Comparison of ENCODE assay signal across 15 mouse cellular contexts in the genomic region with DNA sequence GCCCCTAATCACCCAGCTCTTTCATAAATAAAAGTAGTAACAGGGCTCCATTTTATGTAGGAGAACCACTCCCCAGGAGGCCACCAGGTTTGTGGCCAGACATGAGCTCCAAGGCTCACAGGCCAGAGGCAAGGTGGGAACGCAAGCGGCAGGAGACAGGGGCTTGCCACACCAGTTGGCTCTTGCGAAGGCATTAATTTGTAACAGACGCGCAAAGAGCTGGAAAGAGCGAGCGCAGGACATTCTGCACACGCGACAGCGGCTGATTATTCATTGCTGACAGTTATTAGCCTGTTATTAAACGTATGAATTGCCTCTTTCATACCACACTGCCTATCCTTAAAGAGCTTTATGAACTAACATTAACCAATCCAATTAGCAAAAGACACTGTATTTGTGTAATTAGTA.
DNase-seq lines count a peak whose midpoint lies in the region; ATAC-seq lines count a peak whose summit lies in the region.
"Had no signal": no experiment of that assay in that cellular context is flagged by ENCODE, and none has a peak within 500 bp of the region (broad histone marks: within the 10 kb centered on the region; RNA-seq: fewer than 3 reads in every experiment).

No protein-coding gene starts in this region.

- H3K4me3 ChIP-seq in heart, embryonic 10.5 days: no peak overlapping the region
- H3K4me3 ChIP-seq in midbrain, embryonic 14.5 days (replicated peaks; ENCODE audit: low read depth, low read length): no peak overlapping the region
- H3K4me3 ChIP-seq in midbrain, embryonic 11.5 days (ENCODE audit: low read depth, low read length): no peak overlapping the region
- H3K4me3 ChIP-seq in intestine, embryonic 15.5 days (replicated peaks): no peak overlapping the region
- H3K4me3 ChIP-seq: midbrain, embryonic 12.5 days had no signal

- no peak overlapping the region for H3K4me2 ChIP-seq in midbrain, embryonic 14.5 days (ENCODE audit: low read length)
- no peak overlapping the region for H3K4me2 ChIP-seq in midbrain, embryonic 11.5 days
- H3K4me2 ChIP-seq in intestine, embryonic 15.5 days (replicated peaks): no peak overlapping the region; the same call in 1 of the 2 replicates
- H3K4me2 ChIP-seq: midbrain, embryonic 12.5 days had no signal

- WGBS in heart, embryonic 10.5 days: 79% methylated on average over 11 of the region's 11 CpGs
- WGBS in midbrain, embryonic 14.5 days: 50% methylated on average over 11 of the region's 11 CpGs
- 56% methylated on average over 11 of the region's 11 CpGs for WGBS in midbrain, embryonic 11.5 days
- 57% methylated on average over 11 of the region's 11 CpGs for WGBS in intestine, embryonic 15.5 days

- peaks cover 45% of the 10 kb centered on the region for H3K27me3 ChIP-seq in heart, embryonic 10.5 days (ENCODE audit: insufficient read depth, poor library complexity, severe bottlenecking)
- H3K27me3 ChIP-seq in midbrain, embryonic 14.5 days (ENCODE audit: control insufficient read depth, insufficient read depth, low read length): peaks cover 73% of the 10 kb centered on the region
- peaks cover 65% of the 10 kb centered on the region for H3K27me3 ChIP-seq in midbrain, embryonic 11.5 days (ENCODE audit: control insufficient read depth, insufficient read depth, low read length)
- no peaks in the 10 kb centered on the region for H3K27me3 ChIP-seq in intestine, embryonic 15.5 days (replicated peaks)

- peaks cover 86% of the 10 kb centered on the region for H3K4me1 ChIP-seq in heart, embryonic 10.5 days
- peaks cover 24% of the 10 kb centered on the region for H3K4me1 ChIP-seq in midbrain, embryonic 14.5 days (ENCODE audit: control insufficient read depth, insufficient read depth, low read length)
- H3K4me1 ChIP-seq in midbrain, embryonic 11.5 days (ENCODE audit: control insufficient read depth, insufficient read depth, low read length): peaks cover 5% of the 10 kb centered on the region
- peaks cover 26% of the 10 kb centered on the region for H3K4me1 ChIP-seq in intestine, embryonic 15.5 days (replicated peaks)

- DNase-seq in heart, embryonic 10.5 days (ENCODE audit: low spot score): no peak
- DNase-seq in heart, adult 11 months: no peak
- DNase-seq in midbrain, embryonic 14.5 days: peak; percentile 62
- DNase-seq in midbrain, embryonic 11.5 days (ENCODE audit: low spot score, missing footprints): no peak
- peak; percentile 89 for DNase-seq in retina, postnatal 1 day
- no peak for DNase-seq in thymus, adult 18-20 months
- DNase-seq in thymus, postnatal 36 days: no peak
- DNase-seq: adrenal gland, adult 8-10 months; gastrocnemius, postnatal 36 days; heart, postnatal 36 days; right cerebral cortex, postnatal 4 days; thymus, postnatal 25 days had no signal

- no peaks in the 10 kb centered on the region for H3K9me3 ChIP-seq in heart, embryonic 10.5 days
- H3K9me3 ChIP-seq in midbrain, embryonic 14.5 days (ENCODE audit: control insufficient read depth, low read length): no peaks in the 10 kb centered on the region
- no peaks in the 10 kb centered on the region for H3K9me3 ChIP-seq in midbrain, embryonic 11.5 days (ENCODE audit: control insufficient read depth, low read length)
- no peaks in the 10 kb centered on the region for H3K9me3 ChIP-seq in intestine, embryonic 15.5 days
- H3K9me3 ChIP-seq: midbrain, embryonic 12.5 days had no signal

- no peak for ATAC-seq in midbrain, embryonic 14.5 days (ENCODE audit: low FRiP score, low TSS enrichment)
- no peak for ATAC-seq in midbrain, embryonic 11.5 days (ENCODE audit: low FRiP score)
- no peak for ATAC-seq in intestine, embryonic 15.5 days

- H3K9ac ChIP-seq in midbrain, embryonic 14.5 days (replicated peaks; ENCODE audit: low read length): no peak overlapping the region
- H3K9ac ChIP-seq in midbrain, embryonic 11.5 days (ENCODE audit: low read length): no peak overlapping the region
- H3K9ac ChIP-seq in intestine, embryonic 15.5 days: no peak overlapping the region
- H3K9ac ChIP-seq: liver, embryonic 14.5 days; midbrain, embryonic 12.5 days had no signal

- no peaks in the 10 kb centered on the region for H3K36me3 ChIP-seq in heart, embryonic 10.5 days
- H3K36me3 ChIP-seq in midbrain, embryonic 14.5 days (ENCODE audit: control insufficient read depth, insufficient read depth, low read length): no peaks in the 10 kb centered on the region
- H3K36me3 ChIP-seq in midbrain, embryonic 11.5 days (ENCODE audit: control insufficient read depth, insufficient read depth, low read length): no peaks in the 10 kb centered on the region
- H3K36me3 ChIP-seq in intestine, embryonic 15.5 days: no peaks in the 10 kb centered on the region
- H3K36me3 ChIP-seq: midbrain, embryonic 12.5 days had no signal

- peak overlapping the region; percentile 60; the same call in 1 of the 2 replicates for H3K27ac ChIP-seq in heart, embryonic 10.5 days
- no peak overlapping the region for H3K27ac ChIP-seq in midbrain, embryonic 14.5 days (replicated peaks; ENCODE audit: low read depth, low read length)
- no peak overlapping the region for H3K27ac ChIP-seq in midbrain, embryonic 11.5 days (ENCODE audit: low read depth, low read length)
- peak overlapping the region; percentile 66 for H3K27ac ChIP-seq in intestine, embryonic 15.5 days
- H3K27ac ChIP-seq: liver, embryonic 14.5 days; midbrain, embryonic 12.5 days had no signal

Comparison
In these comparisons a context has a peak if more than half of its experiments do, and no peak if none do; other contexts are left out.
1. DNase-seq: peak in midbrain, embryonic 14.5 days (single experiment) and retina, postnatal 1 day (single experiment); none in heart, embryonic 10.5 days (single experiment), heart, adult 11 months (single experiment), midbrain, embryonic 11.5 days (single experiment), thymus, adult 18-20 months (0 of 2) and thymus, postnatal 36 days (0 of 2).
2. H3K27ac ChIP-seq: peak in heart, embryonic 10.5 days (single experiment) and intestine, embryonic 15.5 days (single experiment); none in midbrain, embryonic 14.5 days (single experiment) and midbrain, embryonic 11.5 days (single experiment).